Mouse (Mus musculus): ENCODE results near the gene Lins1.

Gene Lins1

DNA sequence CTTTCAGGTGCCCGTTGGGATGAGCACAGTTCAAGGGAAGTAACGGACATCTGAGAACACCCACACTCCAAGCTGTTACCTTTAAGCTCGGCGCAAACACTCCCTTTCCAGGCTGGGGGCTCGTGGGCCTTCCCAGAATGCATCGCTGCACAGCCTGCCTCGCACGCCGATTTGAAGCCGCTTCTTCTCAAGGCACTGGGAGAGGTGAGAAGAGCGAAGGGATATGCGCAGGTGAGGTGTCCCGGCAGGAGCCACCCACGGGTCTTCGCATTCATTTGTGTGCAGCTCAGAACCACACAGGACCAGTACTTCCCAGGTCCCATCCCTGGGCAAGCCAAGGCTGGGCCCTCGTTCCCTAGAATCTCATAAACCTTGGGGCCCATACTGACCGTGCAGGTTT, 43.7 kb downstream of the Lins1 start:
- no peak for DNase-seq (ENCODE audit: low spot score in 2 of 2)

DNA sequence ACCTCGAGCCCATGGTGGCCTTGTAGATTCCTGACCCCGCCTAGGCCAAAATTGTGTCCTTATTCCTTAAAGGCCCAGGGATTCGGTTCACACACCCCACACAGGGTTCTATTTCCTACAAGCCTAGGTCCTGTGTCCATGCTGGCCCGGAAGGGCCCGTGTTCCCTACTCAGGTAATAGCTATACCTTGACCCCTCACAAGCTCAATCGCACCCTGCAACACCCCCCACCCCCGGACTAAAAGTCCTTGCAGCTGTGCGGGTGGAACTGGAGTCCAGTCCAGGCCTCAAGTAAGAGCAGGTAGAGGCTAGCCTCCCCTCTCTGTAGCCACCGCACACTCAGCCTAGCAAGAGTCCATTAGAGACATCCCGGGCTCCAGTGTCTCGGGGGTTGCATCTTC, 44.2 kb downstream of the Lins1 start:
- DNase-seq (ENCODE audit: low spot score in 2 of 2), result no peak

GRCm38 (mm10) chr7:66734466-66734865, 44.8 kb downstream of the Lins1 start:
- no peak for DNase-seq (ENCODE audit: low spot score in 2 of 2)

DNA sequence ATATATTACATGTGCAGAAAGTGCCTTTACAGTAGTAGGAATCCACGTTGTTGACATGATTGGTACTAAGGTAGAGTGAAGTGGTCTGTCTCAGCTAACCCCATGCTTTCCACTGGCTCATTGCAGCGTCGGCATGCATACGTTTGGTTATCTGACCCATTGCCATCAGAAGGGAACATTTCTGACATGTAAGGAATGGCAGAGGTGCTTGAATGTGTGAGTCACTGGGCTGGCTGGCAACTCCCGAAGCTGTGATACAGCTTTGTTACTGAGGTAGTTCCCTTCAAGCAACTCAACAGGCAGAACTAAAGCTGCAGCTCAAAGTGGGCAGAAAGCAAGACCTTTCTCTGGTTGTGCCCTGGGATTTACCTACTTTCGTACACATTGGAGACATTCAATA, 45.3 kb downstream of the Lins1 start:
- no peak for DNase-seq (ENCODE audit: low spot score in 2 of 2)

GRCm38 (mm10) chr7:66737418-66737817, 47.7 kb downstream of the Lins1 start:
- no peak for DNase-seq (ENCODE audit: low spot score in 2 of 2)

DNA sequence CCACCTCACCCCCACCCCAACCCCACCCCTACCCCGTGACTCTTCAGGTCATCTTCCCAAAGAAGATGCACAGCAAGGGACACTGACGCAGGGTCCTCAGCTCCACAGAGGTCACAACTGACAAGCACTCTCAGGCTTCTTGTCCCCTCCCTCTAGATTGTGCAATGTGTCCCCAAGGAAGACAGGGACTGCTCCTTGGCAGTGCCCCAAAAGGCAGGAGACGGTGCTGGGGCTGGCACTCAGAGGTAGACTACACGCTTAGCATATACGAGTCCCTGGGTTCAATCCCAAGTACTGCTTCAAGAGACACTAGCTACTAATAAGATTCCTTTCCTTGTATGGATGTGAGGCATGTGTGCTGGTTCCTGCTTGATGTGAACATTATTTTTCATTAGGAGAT, 51.3 kb downstream of the Lins1 start:
- DNase-seq (ENCODE audit: low spot score in 2 of 2), result no peak

DNA sequence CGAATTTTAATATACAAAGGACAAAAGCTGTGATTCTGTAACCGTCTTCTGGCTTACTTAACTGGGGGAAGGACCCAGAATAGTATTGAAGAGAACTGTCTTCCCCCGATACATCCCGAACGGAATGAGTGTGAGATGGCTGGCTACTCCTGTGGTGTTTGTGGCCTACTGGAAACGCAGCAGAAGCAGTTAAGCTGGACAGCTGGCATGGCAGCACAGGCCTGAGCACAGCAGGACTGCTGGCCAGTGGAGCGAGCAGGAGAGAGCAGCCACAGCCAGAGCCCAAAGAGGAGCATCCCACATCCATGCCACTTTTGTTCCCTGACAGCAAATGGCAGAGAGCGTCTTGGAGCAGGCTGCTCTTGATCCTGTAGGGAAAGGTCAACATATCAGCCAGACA, 51.7 kb downstream of the Lins1 start:
- no peak for DNase-seq (ENCODE audit: low spot score in 2 of 2)

GRCm38 (mm10) chr7:66743377-66743781, 53.7 kb downstream of the Lins1 start, which contains the start of gene Cers3:
Gene Cers3, plus strand, starts transcription at chr7:66743504.
- DNase-seq (ENCODE audit: low spot score in 2 of 2), result no peak

- DNase-seq (ENCODE audit: low spot score in 2 of 2), result no peak
These were observed 57.3 kb downstream of the Lins1 start for GRCm38 (mm10) chr7:66746972-66747371.

- DNase-seq (ENCODE audit: low spot score in 2 of 2), result no peak
These were observed 60.3 kb downstream of the Lins1 start for GRCm38 (mm10) chr7:66749998-66750397.

DNA sequence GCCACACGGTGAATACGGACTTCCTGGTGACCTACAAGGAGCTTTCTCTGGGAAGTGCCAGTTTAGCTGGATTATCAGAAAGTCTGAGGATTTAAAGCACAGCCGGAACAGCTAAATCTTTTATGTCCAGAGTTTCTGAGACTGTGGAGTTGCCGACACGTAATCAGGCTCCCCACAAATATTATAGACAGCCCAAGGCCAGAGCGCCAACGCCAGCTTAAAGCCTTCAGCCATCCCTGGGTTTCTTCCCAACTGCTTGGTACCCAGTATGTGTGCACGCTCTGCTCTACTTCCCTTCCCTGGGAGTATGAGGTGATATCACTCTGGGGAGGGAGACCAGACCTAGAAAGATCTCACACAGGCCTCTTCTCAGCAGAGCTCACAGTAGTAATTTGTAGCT, 64.1 kb downstream of the Lins1 start:
- DNase-seq (ENCODE audit: low spot score in 2 of 2), result no peak

- DNase-seq (ENCODE audit: low spot score in 2 of 2), result no peak
These were observed 65.9 kb downstream of the Lins1 start for GRCm38 (mm10) chr7:66755611-66756010.

Measured in frontal cortex, postnatal 14 days (tissue).